Comparison of ENCODE assay signal across 23 mouse cellular contexts in the genomic region with DNA sequence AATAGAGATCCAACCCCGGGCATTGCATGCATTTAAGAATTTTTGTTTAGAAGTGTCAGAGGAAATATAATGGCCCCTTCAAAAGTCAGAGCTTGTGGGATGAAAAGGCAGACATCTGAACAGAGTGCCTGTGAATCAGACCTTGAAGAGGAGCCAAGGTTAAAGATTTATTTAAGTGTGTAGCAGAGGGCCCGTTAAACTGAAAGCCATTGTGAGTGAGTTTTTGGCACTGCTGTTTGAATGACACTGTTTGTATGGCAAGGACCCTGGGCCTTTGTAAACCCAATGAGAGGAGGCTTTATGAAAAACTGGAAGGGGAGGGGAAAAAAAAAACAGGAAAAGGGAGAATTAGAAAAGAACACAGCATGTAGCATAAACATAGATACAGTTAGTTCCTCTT.
DNase-seq lines count a peak whose midpoint lies in the region; ATAC-seq lines count a peak whose summit lies in the region.
"Had no signal": no experiment of that assay in that cellular context is flagged by ENCODE, and none has a peak within 500 bp of the region (broad histone marks: within the 10 kb centered on the region; RNA-seq: fewer than 3 reads in every experiment).

No protein-coding gene starts in this region.

- H3K9ac ChIP-seq in forebrain, embryonic 13.5 days: no peak overlapping the region
- no peak overlapping the region for H3K9ac ChIP-seq in forebrain, embryonic 12.5 days
- no peak overlapping the region for H3K9ac ChIP-seq in hindbrain, embryonic 15.5 days
- no peak overlapping the region for H3K9ac ChIP-seq in hindbrain, embryonic 13.5 days
- H3K9ac ChIP-seq in midbrain, embryonic 16.5 days (ENCODE audit: low read depth, low read length): no peak overlapping the region
- H3K9ac ChIP-seq in midbrain, embryonic 13.5 days (replicated peaks): no peak overlapping the region
- H3K9ac ChIP-seq: heart, embryonic 15.5 days; intestine, embryonic 15.5 days; limb, embryonic 15.5 days; liver, embryonic 14.5 days; lung, embryonic 15.5 days had no signal

- no peak overlapping the region for H3K27ac ChIP-seq in forebrain, embryonic 13.5 days
- no peak overlapping the region for H3K27ac ChIP-seq in forebrain, embryonic 12.5 days
- H3K27ac ChIP-seq in hindbrain, embryonic 15.5 days (replicated peaks): peak overlapping the region; percentile 64; the same call in 1 of the 2 replicates
- H3K27ac ChIP-seq in hindbrain, embryonic 13.5 days: no peak overlapping the region; the same call in 1 of the 2 replicates
- H3K27ac ChIP-seq in midbrain, embryonic 16.5 days (ENCODE audit: low read length): no peak overlapping the region
- no peak overlapping the region for H3K27ac ChIP-seq in midbrain, embryonic 13.5 days
- H3K27ac ChIP-seq: heart, embryonic 15.5 days; intestine, embryonic 15.5 days; limb, embryonic 15.5 days; liver, embryonic 14.5 days; lung, embryonic 15.5 days had no signal

- H3K4me1 ChIP-seq in forebrain, embryonic 13.5 days: peaks cover 10% of the 10 kb centered on the region
- 0 out of 2 replicates have a peak, but pooled peaks cover 7% of the 10 kb centered on the region for H3K4me1 ChIP-seq in forebrain, embryonic 12.5 days
- H3K4me1 ChIP-seq in hindbrain, embryonic 15.5 days (replicated peaks): no peaks in the 10 kb centered on the region
- H3K4me1 ChIP-seq in hindbrain, embryonic 13.5 days (replicated peaks): no peaks in the 10 kb centered on the region
- H3K4me1 ChIP-seq in midbrain, embryonic 16.5 days (ENCODE audit: control insufficient read depth, insufficient read depth, low read length): no peaks in the 10 kb centered on the region
- no peaks in the 10 kb centered on the region for H3K4me1 ChIP-seq in midbrain, embryonic 13.5 days (replicated peaks)
- H3K4me1 ChIP-seq: heart, embryonic 15.5 days; intestine, embryonic 15.5 days; limb, embryonic 15.5 days had no signal

- no peaks in the 10 kb centered on the region for H3K36me3 ChIP-seq in forebrain, embryonic 13.5 days (ENCODE audit: poor library complexity, severe bottlenecking)
- H3K36me3 ChIP-seq in forebrain, embryonic 12.5 days (replicated peaks): no peaks in the 10 kb centered on the region
- no peaks in the 10 kb centered on the region for H3K36me3 ChIP-seq in hindbrain, embryonic 15.5 days
- no peaks in the 10 kb centered on the region; the same call in 1 of the 2 replicates for H3K36me3 ChIP-seq in hindbrain, embryonic 13.5 days
- no peaks in the 10 kb centered on the region for H3K36me3 ChIP-seq in midbrain, embryonic 16.5 days (ENCODE audit: control insufficient read depth, insufficient read depth, low read length)
- H3K36me3 ChIP-seq in midbrain, embryonic 13.5 days: no peaks in the 10 kb centered on the region
- H3K36me3 ChIP-seq: heart, embryonic 15.5 days; intestine, embryonic 15.5 days; limb, embryonic 15.5 days; lung, embryonic 15.5 days had no signal

- DNase-seq in adrenal gland, adult 8-10 months: no peak
- DNase-seq in natural killer cell, adult 2 months (ENCODE audit: low spot score in 2 of 2): no peak
- DNase-seq: adrenal gland, postnatal 14 days; cerebellum, adult 11 months; cerebellum, adult 9-11 months; gastrocnemius, postnatal 36 days; heart, postnatal 36 days; kidney, adult 8-10 months; kidney, postnatal 14 days; left cerebral cortex, postnatal 4 days; lung, postnatal 4 days; right cerebral cortex, postnatal 14 days had no signal

- H3K27me3 ChIP-seq in forebrain, embryonic 13.5 days: no peaks in the 10 kb centered on the region
- no peaks in the 10 kb centered on the region for H3K27me3 ChIP-seq in forebrain, embryonic 12.5 days
- no peaks in the 10 kb centered on the region for H3K27me3 ChIP-seq in hindbrain, embryonic 15.5 days
- H3K27me3 ChIP-seq in hindbrain, embryonic 13.5 days: no peaks in the 10 kb centered on the region
- no peaks in the 10 kb centered on the region for H3K27me3 ChIP-seq in midbrain, embryonic 16.5 days (ENCODE audit: control insufficient read depth, insufficient read depth, low read depth, low read length)
- no peaks in the 10 kb centered on the region for H3K27me3 ChIP-seq in midbrain, embryonic 13.5 days
- H3K27me3 ChIP-seq: heart, embryonic 15.5 days; intestine, embryonic 15.5 days; limb, embryonic 15.5 days; lung, embryonic 15.5 days had no signal

- WGBS in forebrain, embryonic 13.5 days: 19% methylated on average over 2 of the region's 2 CpGs
- WGBS in forebrain, embryonic 12.5 days: 23% methylated on average over 2 of the region's 2 CpGs
- WGBS in hindbrain, embryonic 15.5 days: 44% methylated on average over 2 of the region's 2 CpGs
- WGBS in hindbrain, embryonic 13.5 days: 38% methylated on average over 2 of the region's 2 CpGs
- WGBS in midbrain, embryonic 16.5 days: 40% methylated on average over 2 of the region's 2 CpGs
- 53% methylated on average over 2 of the region's 2 CpGs for WGBS in midbrain, embryonic 13.5 days

- no peak overlapping the region for H3K4me3 ChIP-seq in forebrain, embryonic 13.5 days
- H3K4me3 ChIP-seq in forebrain, embryonic 12.5 days (replicated peaks): no peak overlapping the region
- no peak overlapping the region for H3K4me3 ChIP-seq in hindbrain, embryonic 15.5 days
- H3K4me3 ChIP-seq in hindbrain, embryonic 13.5 days: no peak overlapping the region
- H3K4me3 ChIP-seq in midbrain, embryonic 16.5 days (ENCODE audit: low read depth, low read length): no peak overlapping the region
- no peak overlapping the region for H3K4me3 ChIP-seq in midbrain, embryonic 13.5 days (replicated peaks)
- H3K4me3 ChIP-seq: heart, embryonic 15.5 days; intestine, embryonic 15.5 days; limb, embryonic 15.5 days; lung, embryonic 15.5 days had no signal

- peak; percentile 57; the same call in 1 of the 2 replicates for ATAC-seq in forebrain, embryonic 13.5 days
- no peak for ATAC-seq in forebrain, embryonic 12.5 days (ENCODE audit: low FRiP score)
- peak; percentile 71; the same call in 1 of the 2 replicates for ATAC-seq in hindbrain, embryonic 15.5 days (ENCODE audit: low FRiP score, low read depth)
- no peak for ATAC-seq in hindbrain, embryonic 13.5 days (ENCODE audit: low FRiP score)
- 0 out of 2 replicates have a peak, but pooled peaks have one; percentile 21 for ATAC-seq in midbrain, embryonic 16.5 days
- no peak for ATAC-seq in midbrain, embryonic 13.5 days
- ATAC-seq: intestine, embryonic 15.5 days had no signal

- H3K9me3 ChIP-seq in forebrain, embryonic 13.5 days (replicated peaks): no peaks in the 10 kb centered on the region
- no peaks in the 10 kb centered on the region for H3K9me3 ChIP-seq in forebrain, embryonic 12.5 days
- H3K9me3 ChIP-seq in hindbrain, embryonic 15.5 days: no peaks in the 10 kb centered on the region
- no peaks in the 10 kb centered on the region for H3K9me3 ChIP-seq in hindbrain, embryonic 13.5 days
- H3K9me3 ChIP-seq in midbrain, embryonic 16.5 days (replicated peaks; ENCODE audit: control insufficient read depth, low read length, poor library complexity, severe bottlenecking): no peaks in the 10 kb centered on the region
- H3K9me3 ChIP-seq in midbrain, embryonic 13.5 days: no peaks in the 10 kb centered on the region
- H3K9me3 ChIP-seq: heart, embryonic 15.5 days; intestine, embryonic 15.5 days; limb, embryonic 15.5 days; lung, embryonic 15.5 days had no signal

- no peak overlapping the region for H3K4me2 ChIP-seq in forebrain, embryonic 13.5 days
- H3K4me2 ChIP-seq in forebrain, embryonic 12.5 days: no peak overlapping the region
- no peak overlapping the region for H3K4me2 ChIP-seq in hindbrain, embryonic 15.5 days
- no peak overlapping the region for H3K4me2 ChIP-seq in hindbrain, embryonic 13.5 days
- no peak overlapping the region for H3K4me2 ChIP-seq in midbrain, embryonic 16.5 days (ENCODE audit: low read length)
- H3K4me2 ChIP-seq in midbrain, embryonic 13.5 days (replicated peaks): no peak overlapping the region
- H3K4me2 ChIP-seq: heart, embryonic 15.5 days; intestine, embryonic 15.5 days; limb, embryonic 15.5 days; lung, embryonic 15.5 days had no signal

Comparison
In these comparisons a context has a peak if more than half of its experiments do, and no peak if none do; other contexts are left out.
1. ATAC-seq: peak in forebrain, embryonic 13.5 days (single experiment), hindbrain, embryonic 15.5 days (single experiment) and midbrain, embryonic 16.5 days (single experiment); none in forebrain, embryonic 12.5 days (single experiment), hindbrain, embryonic 13.5 days (single experiment) and midbrain, embryonic 13.5 days (single experiment).